ENCODE assay signal across 28 mouse cellular contexts in genomic region chr11:6322086-6322485, GRCm38 (mm10).
"Had no signal": no experiment of that assay in that cellular context is flagged by ENCODE, and none has a peak within 500 bp of the region (broad histone marks: within the 10 kb centered on the region; RNA-seq: fewer than 3 reads in every experiment).

No protein-coding gene starts in this region.

- H3K27ac ChIP-seq: embryonic facial prominence, embryonic 10.5 days; embryonic facial prominence, embryonic 12.5 days; embryonic facial prominence, embryonic 13.5 days; embryonic facial prominence, embryonic 15.5 days; forebrain, embryonic 10.5 days; forebrain, embryonic 12.5 days; forebrain, embryonic 13.5 days; forebrain, embryonic 15.5 days; gastrocnemius, adult 2 months; heart, adult 2 months had no signal

- H3K4me2 ChIP-seq: embryonic facial prominence, embryonic 12.5 days; embryonic facial prominence, embryonic 13.5 days; embryonic facial prominence, embryonic 15.5 days; forebrain, embryonic 12.5 days; forebrain, embryonic 13.5 days; forebrain, embryonic 15.5 days had no signal

- ATAC-seq: forebrain, embryonic 13.5 days; forebrain, embryonic 14.5 days; forebrain, embryonic 15.5 days; forebrain, embryonic 16.5 days; forebrain, postnatal 0 days had no signal

- DNase-seq: cerebellum, adult 2 months; cerebellum, adult 8-10 months; cerebellum, adult 9-10 months; cerebellum, adult 9-11 months; cerebellum, postnatal 10 days; cerebellum, postnatal 14 days; cerebellum, postnatal 25 days; cerebellum, postnatal 36 days; embryo, embryonic 11 days; forebrain, postnatal 0 days; gastrocnemius, adult 2 months; gastrocnemius, postnatal 10 days; gastrocnemius, postnatal 14 days; gastrocnemius, postnatal 25 days; gastrocnemius, postnatal 36 days; heart, adult 18-20 months; heart, adult 2 months had no signal

- H3K4me3 ChIP-seq: embryonic facial prominence, embryonic 10.5 days; embryonic facial prominence, embryonic 12.5 days; embryonic facial prominence, embryonic 13.5 days; embryonic facial prominence, embryonic 15.5 days; erythroblast, embryonic 14.5 days; forebrain, embryonic 10.5 days; forebrain, embryonic 12.5 days; forebrain, embryonic 13.5 days; forebrain, embryonic 15.5 days; gastrocnemius, adult 2 months; heart, adult 2 months had no signal

- H3K4me1 ChIP-seq: embryonic facial prominence, embryonic 10.5 days; embryonic facial prominence, embryonic 12.5 days; embryonic facial prominence, embryonic 13.5 days; embryonic facial prominence, embryonic 15.5 days; forebrain, embryonic 10.5 days; forebrain, embryonic 12.5 days; forebrain, embryonic 13.5 days; forebrain, embryonic 15.5 days had no signal

- H3K9me3 ChIP-seq: embryonic facial prominence, embryonic 10.5 days; embryonic facial prominence, embryonic 12.5 days; embryonic facial prominence, embryonic 13.5 days; embryonic facial prominence, embryonic 15.5 days; forebrain, embryonic 10.5 days; forebrain, embryonic 12.5 days; forebrain, embryonic 13.5 days; forebrain, embryonic 15.5 days had no signal

- H3K27me3 ChIP-seq: embryonic facial prominence, embryonic 12.5 days; embryonic facial prominence, embryonic 13.5 days; embryonic facial prominence, embryonic 15.5 days; forebrain, embryonic 12.5 days; forebrain, embryonic 13.5 days; forebrain, embryonic 15.5 days had no signal

- H3K9ac ChIP-seq: embryonic facial prominence, embryonic 12.5 days; embryonic facial prominence, embryonic 13.5 days; embryonic facial prominence, embryonic 15.5 days; forebrain, embryonic 12.5 days; forebrain, embryonic 13.5 days; forebrain, embryonic 15.5 days; forebrain, postnatal 0 days had no signal
